Mouse (Mus musculus) heart, postnatal 0 days (tissue): ENCODE results near the gene Pde4b. TPM values are rescaled to one million over a fixed set of nuclear protein-coding genes. Genes with fewer than 3 reads are reported as not detected.

Experiments used
- ATAC-seq: fragments of 200-750 bp; cut with Nextera tagmentation; 2 replicates; pipeline ENCODE4 v1.8.0; 2017; ENCODE audit warnings: low read depth, moderate number of reproducible peaks, moderate library complexity; ENCODE audit not compliant: insufficient read depth
- DNase-seq: peaks from one replicate; pipeline ENCODE4 v3.0.0-alpha.2; 2016; ENCODE audit warnings: low spot score
- H3K27ac ChIP-seq: fragments of 300-500 bp; sonication (generic); 2 replicates; pipeline ENCODE4 v1.5.1; 2014; ENCODE audit warnings: low read depth, mild to moderate bottlenecking
- H3K27me3 ChIP-seq: fragments of 300-500 bp; sonication (generic); 2 replicates; pipeline ENCODE4 v1.6.1; 2014; ENCODE audit warnings: low read length, mixed read lengths; ENCODE audit not compliant: control insufficient read depth, insufficient read depth
- H3K36me3 ChIP-seq: fragments of 300-500 bp; sonication (generic); replicated peaks from 2 replicates; pipeline ENCODE4 v1.6.1; 2014; ENCODE audit warnings: low read length, mixed read lengths; ENCODE audit not compliant: control insufficient read depth, insufficient read depth
- H3K4me1 ChIP-seq: fragments of 300-500 bp; sonication (generic); 2 replicates; pipeline ENCODE4 v1.6.1; 2014; ENCODE audit warnings: antibody characterized with exemption; ENCODE audit not compliant: control insufficient read depth, insufficient read depth
- H3K4me2 ChIP-seq: fragments of 300-500 bp; sonication (generic); 2 replicates; pipeline ENCODE4 v1.6.1; 2014; ENCODE audit warnings: low read depth, mild to moderate bottlenecking, low read length, moderate library complexity
- H3K4me3 ChIP-seq: fragments of 300-500 bp; sonication (generic); 2 replicates; pipeline ENCODE4 v1.5.1; 2014; ENCODE audit warnings: low read depth, low read length
- H3K9ac ChIP-seq: fragments of 300-500 bp; sonication (generic); replicated peaks from 2 replicates; pipeline ENCODE4 v1.6.1; 2014; ENCODE audit warnings: low read depth, low read length, mixed read lengths
- H3K9me3 ChIP-seq: fragments of 300-500 bp; sonication (generic); replicated peaks from 2 replicates; pipeline ENCODE4 v1.6.1; 2016; ENCODE audit warnings: low read length; ENCODE audit not compliant: control insufficient read depth
- CTCF ChIP-seq: IDR thresholded peaks from 2 replicates; pipeline ENCODE4 v1.5.1; 2016; ENCODE audit warnings: antibody characterized with exemption, control low read depth, low read depth
- EP300 ChIP-seq: IDR thresholded peaks from 2 replicates; pipeline ENCODE4 v1.6.1; 2016; ENCODE audit warnings: antibody characterized with exemption, low read depth
- WGBS: fragments of 180-500 bp; shearing (Covaris S2); extraction: QIAGEN DNeasy Blood & Tissue Kit; methylation state at CpG from one replicate; pipeline ENCODE4 v1.1.7; 2014; 5-methylcytosine and 5-hydroxymethylcytosine counted together
- polyA plus RNA-seq: library from polyadenylated mRNA; unstranded; fragments of >200 nt; fragmentation: Nextera tagmentation; extraction: Ambion mirVana; gene quantifications from 2 replicates; pipeline ENCODE4 v1.2.1, GENCODE M21; 2015
- total RNA-seq: library from RNA; depleted of rRNA; stranded (reverse); fragments of >200 nt; gene quantifications from 2 replicates; pipeline ENCODE4 v1.2.3, GENCODE M21; 2014; ENCODE audit warnings: low replicate concordance

Pde4b gene
- total and polyA plus RNA-seq, 2 experiments from 2014 or later = 30.8 to 50.1 TPM

- Histone ChIP-seq H3K4me1 (peaks cover 16% of the 10 kb centered on the region; the same call in 1 of the 2 replicates), H3K4me3 (no peak overlapping the region), H3K27me3 (no peaks in the 10 kb centered on the region), H3K36me3 (peaks cover 22% of the 10 kb centered on the region; the same call in 1 of the 2 replicates), H3K9ac (no peak overlapping the region), H3K9me3 (no peaks in the 10 kb centered on the region), H3K27ac (peak overlapping the region; percentile 50), H3K4me2 (no peak overlapping the region)
- 59% methylated on average over 20 of the region's 20 CpGs for WGBS
- DNase-seq (peak; percentile 84), ATAC-seq (peak; percentile 80)
- no peak for TF ChIP-seq CTCF
Observed at GRCm38 (mm10) chr4:102496269-102497177, 409.2 kb downstream of the Pde4b start.

DNA sequence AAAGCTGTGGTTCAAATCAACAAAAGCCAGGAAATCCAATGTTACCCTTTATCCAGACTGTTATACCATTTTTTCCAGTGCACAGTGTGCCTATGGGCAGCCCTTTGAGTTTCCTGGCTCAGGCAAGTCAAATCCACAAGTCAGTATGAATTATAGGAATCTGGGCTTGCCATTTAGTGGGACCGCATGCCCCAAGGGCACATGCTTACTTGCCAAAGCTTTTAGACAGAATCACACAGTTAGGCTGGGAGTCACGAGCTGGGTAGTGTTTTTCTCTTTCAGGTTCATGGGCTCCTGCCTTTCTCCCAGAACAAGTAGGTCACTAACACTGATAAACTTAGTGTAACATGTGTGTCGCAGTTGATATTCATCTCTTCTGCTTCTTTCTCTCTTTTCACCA, 409.9 kb downstream of the Pde4b start:
- Histone ChIP-seq H3K4me2 (no peak overlapping the region), H3K4me1 (peaks cover 16% of the 10 kb centered on the region; the same call in 1 of the 2 replicates), H3K27ac (0 out of 2 replicates have a peak overlapping the region, but pooled peaks have one; percentile 6), H3K9ac (no peak overlapping the region), H3K4me3 (no peak overlapping the region), H3K36me3 (peaks cover 22% of the 10 kb centered on the region; the same call in 1 of the 2 replicates), H3K27me3 (no peaks in the 10 kb centered on the region), H3K9me3 (no peaks in the 10 kb centered on the region)
- TF ChIP-seq CTCF (no peak), EP300 (no peak)
- WGBS = 84% methylated on average over 3 of the region's 3 CpGs
- DNase-seq (no peak), ATAC-seq (no peak)

- ATAC-seq (no peak), DNase-seq (no peak)
- H3K9ac ChIP-seq = no peak overlapping the region
- no peak overlapping the region for H3K4me3 ChIP-seq
- peaks cover 22% of the 10 kb centered on the region; the same call in 1 of the 2 replicates for H3K36me3 ChIP-seq
- peaks cover 16% of the 10 kb centered on the region; the same call in 1 of the 2 replicates for H3K4me1 ChIP-seq
- no peaks in the 10 kb centered on the region for H3K27me3 ChIP-seq
- no peak overlapping the region for H3K27ac ChIP-seq
- TF ChIP-seq EP300 = no peak
- no peak for TF ChIP-seq CTCF
- WGBS = 61% methylated on average over 4 of the region's 4 CpGs
- no peak overlapping the region for H3K4me2 ChIP-seq
- no peaks in the 10 kb centered on the region for H3K9me3 ChIP-seq
Observed at GRCm38 (mm10) chr4:102498169-102498919, 411.0 kb downstream of the Pde4b start.

DNA sequence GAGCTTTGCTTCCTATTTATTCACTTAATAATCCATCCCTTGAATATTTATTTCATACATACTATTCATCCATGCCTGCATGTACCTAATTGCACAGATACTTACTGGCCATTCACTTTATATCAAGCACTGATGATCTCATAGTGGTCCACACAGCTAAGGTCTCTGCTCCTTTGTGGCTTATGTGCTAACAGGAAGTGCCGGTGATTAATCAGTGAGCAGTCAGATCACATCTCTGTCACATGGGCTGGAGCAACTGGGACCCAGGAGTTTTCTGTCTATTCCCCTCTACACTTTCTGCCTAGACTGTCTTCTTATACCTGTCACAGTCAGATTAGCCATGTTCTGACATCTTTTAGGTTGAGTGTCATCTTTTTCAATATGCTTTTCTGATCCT, 411.6 kb downstream of the Pde4b start:
- no peak overlapping the region for H3K4me3 ChIP-seq
- no peak overlapping the region for H3K27ac ChIP-seq
- 71% methylated on average over 1 of the region's 1 CpGs for WGBS
- no peaks in the 10 kb centered on the region for H3K9me3 ChIP-seq
- H3K36me3 ChIP-seq = peaks cover 22% of the 10 kb centered on the region; the same call in 1 of the 2 replicates
- H3K9ac ChIP-seq = no peak overlapping the region
- DNase-seq = no peak
- no peaks in the 10 kb centered on the region for H3K27me3 ChIP-seq
- H3K4me2 ChIP-seq = no peak overlapping the region
- no peak for ATAC-seq
- H3K4me1 ChIP-seq = peaks cover 16% of the 10 kb centered on the region; the same call in 1 of the 2 replicates
- TF ChIP-seq EP300 = no peak
- TF ChIP-seq CTCF = no peak

GRCm38 (mm10) chr4:102505714-102506113, 418.4 kb downstream of the Pde4b start:
- Histone ChIP-seq H3K27ac (no peak overlapping the region), H3K9me3 (no peaks in the 10 kb centered on the region), H3K4me1 (peaks cover 9% of the 10 kb centered on the region), H3K27me3 (no peaks in the 10 kb centered on the region), H3K9ac (no peak overlapping the region), H3K4me2 (no peak overlapping the region), H3K36me3 (peaks cover 13% of the 10 kb centered on the region; the same call in 1 of the 2 replicates), H3K4me3 (no peak overlapping the region)
- 53% methylated on average over 6 of the region's 6 CpGs for WGBS
- peak; percentile 65; the same call in 1 of the 2 replicates for TF ChIP-seq EP300
- TF ChIP-seq CTCF = peak; percentile 34; the same call in 1 of the 2 replicates
- ATAC-seq (0 out of 2 replicates have a peak, but pooled peaks have one; percentile 47), DNase-seq (no peak)
